Mouse (Mus musculus): Measurements from ENCODE around the gene Spata13.
A peak's percentile ranks its signal among the peaks of the same experiment; 100 is the strongest.

Gene Spata13

GRCm38 (mm10) chr14:60715686-60716085 is 81.9 kb downstream of the Spata13 start:
- no peak for DNase-seq (ENCODE audit: low spot score)

- no peak for DNase-seq (ENCODE audit: low spot score)
These were observed 87.5 kb downstream of the Spata13 start for GRCm38 (mm10) chr14:60721304-60721703.

GRCm38 (mm10) chr14:60721938-60722337 is 88.1 kb downstream of the Spata13 start:
- no peak for DNase-seq (ENCODE audit: low spot score)

DNA sequence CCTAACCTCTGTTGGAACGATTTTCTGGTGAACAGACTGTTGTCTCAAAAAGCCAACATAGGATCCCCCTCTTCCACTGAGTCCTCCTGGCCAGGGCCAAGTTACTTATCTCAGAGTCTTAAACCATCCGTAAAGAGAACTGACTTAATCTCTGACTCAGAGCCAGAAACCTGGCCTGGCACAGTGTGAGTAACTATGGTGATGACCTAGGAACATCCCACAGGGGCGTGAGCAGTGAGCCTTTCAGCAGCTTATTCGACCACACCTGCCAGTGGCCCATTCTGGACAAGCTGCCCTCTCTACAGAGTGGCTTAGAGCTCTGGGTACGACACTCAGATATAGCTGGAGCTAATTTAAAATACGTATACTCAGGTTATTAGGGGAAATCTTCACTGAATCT is 92.3 kb downstream of the Spata13 start:
- DNase-seq (ENCODE audit: low spot score): no peak

- DNase-seq (ENCODE audit: low spot score): no peak
These were observed 93.3 kb downstream of the Spata13 start for GRCm38 (mm10) chr14:60727130-60727529.

DNA sequence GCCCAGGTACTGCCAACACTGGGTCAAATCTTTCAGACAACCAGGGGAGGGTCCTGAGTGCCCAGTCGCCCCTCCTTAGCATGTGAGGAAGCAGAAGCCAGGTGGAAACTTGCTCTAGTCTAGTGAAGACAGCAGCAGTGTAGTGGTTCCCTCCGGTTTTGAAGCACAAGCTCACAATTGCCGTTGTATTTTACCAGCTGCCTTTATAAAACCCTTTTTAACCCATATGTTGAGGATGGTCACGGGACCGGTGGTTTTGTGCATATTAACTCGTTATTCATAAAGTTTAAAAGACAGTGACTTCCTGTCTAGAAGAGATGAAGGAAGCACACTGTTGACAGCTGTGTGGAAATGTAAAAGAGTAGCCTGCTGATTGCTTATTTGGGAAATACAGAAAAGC is 98.3 kb downstream of the Spata13 start:
- DNase-seq (ENCODE audit: low spot score): no peak

DNA sequence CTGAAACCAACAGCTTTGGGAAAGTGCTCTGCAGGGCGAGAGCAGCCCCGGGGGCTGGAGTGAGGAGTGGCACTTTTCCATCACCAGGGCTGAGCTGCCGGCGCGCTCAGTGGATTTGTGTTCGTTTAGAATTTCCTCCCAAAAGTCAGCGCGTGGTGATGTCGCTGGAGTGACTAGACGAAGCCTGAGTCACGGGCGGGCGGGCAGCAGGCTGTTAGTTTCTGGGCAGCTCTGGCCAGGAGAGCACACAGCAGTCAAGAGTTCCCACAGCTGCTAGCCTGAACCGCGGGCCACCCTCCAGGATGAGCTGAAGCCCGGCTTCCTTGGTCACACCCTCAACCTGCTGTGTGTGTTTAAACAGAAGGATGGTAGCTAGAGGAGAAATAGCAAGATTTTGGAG is 99.0 kb downstream of the Spata13 start:
- DNase-seq (ENCODE audit: low spot score): peak; percentile 48

DNA sequence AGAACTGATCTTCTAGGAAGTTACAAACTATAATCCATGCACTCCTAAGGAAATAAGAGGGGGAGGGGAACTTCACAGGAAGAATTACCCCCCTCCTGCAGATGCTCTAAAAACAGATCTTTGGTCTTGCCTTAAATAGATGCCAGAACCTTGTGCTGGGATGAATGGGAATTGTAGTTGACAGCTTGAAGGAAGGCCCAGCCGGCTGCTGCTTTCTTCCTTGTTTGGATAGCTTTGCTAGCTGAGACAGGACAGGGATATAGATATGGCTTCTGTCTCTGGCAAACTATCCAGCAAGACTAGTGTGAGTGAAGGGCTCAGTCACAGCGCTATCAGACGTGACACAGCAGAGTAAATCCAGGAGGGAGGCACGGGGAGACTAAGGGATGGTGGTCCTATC is 99.9 kb downstream of the Spata13 start:
- no peak for DNase-seq (ENCODE audit: low spot score)

- DNase-seq (ENCODE audit: low spot score): no peak
These were observed 101.4 kb downstream of the Spata13 start for GRCm38 (mm10) chr14:60735206-60735605.

GRCm38 (mm10) chr14:60735848-60736547 is 102.2 kb downstream of the Spata13 start:
- no peak for DNase-seq (ENCODE audit: low spot score)

DNA sequence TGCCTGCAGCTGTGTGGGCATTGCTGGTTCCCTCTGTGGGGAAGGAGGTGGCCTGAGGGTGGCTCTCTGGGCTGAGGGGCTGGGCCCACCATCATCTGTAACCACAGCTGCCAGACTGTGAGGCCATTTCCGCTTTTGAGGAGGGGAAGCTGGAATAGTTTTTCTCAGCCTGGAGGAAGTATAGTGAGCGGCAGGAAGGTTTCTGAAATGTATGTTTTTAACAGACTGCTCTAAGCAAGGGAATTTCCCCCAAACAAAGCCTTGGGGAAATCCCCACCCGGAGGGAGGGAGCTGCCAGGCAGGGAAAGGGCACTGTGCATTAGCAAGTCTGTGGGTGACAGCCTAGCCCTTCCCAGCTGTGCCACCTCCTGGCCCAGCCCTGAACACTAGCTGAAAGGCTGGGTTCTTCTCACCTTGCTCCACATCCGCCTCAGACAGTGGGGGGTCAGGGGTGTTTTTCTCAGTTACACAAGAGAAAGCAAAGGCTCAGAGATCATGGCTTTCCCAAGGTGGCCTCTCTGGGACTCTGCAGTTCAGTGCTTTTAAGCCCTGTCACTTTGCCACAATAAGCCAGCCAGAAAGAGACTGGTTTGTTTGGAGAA is 102.9 kb downstream of the Spata13 start:
- peak; percentile 77 for DNase-seq (ENCODE audit: low spot score)

- DNase-seq (ENCODE audit: low spot score): no peak
These were observed 103.4 kb downstream of the Spata13 start for GRCm38 (mm10) chr14:60737202-60737611.

- peak; percentile 69 for DNase-seq (ENCODE audit: low spot score)
These were observed 104.7 kb downstream of the Spata13 start for GRCm38 (mm10) chr14:60738434-60738938.

GRCm38 (mm10) chr14:60739155-60739554 is 105.4 kb downstream of the Spata13 start:
- DNase-seq (ENCODE audit: low spot score): no peak

DNA sequence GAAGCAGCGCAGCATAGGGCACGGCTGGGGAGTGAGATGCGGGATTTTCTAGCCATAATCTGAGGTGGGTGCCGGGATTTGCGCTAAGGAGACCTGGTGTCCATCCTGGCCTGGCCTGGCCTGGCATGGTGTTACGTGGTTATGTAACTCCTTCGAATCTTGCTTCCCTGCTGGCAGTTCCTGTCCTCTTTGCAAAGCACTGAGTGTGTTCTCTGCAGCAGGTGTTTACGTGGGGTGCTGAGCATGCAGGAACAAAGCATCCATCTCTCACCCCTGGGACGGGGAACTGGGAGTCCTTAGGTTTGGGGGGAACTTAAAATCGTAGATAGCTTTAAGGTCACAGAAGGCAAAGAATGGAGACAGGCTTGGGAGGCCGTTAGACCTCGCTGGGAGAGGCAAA is 105.8 kb downstream of the Spata13 start:
- DNase-seq (ENCODE audit: low spot score): no peak

- DNase-seq (ENCODE audit: low spot score): no peak
These were observed 106.7 kb downstream of the Spata13 start for GRCm38 (mm10) chr14:60740507-60740906.

DNA sequence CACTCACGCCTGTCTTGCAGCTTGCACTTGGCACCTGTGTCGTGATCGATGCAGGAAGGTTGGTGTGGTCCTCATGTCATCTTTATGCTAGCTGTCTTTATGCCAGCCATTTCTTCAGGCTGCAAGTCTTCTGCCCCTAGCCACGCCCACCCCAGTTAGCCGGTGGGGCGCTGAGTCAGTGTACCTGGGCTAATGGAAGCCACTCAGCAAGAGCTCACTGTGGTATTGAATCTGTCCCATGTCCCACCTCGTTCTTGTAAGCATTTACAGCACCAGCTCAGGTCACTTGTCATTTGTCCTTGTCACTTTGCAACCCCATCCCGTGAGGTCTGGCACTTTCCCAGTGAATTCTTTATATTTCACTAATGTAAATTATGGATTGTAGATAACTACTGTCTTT is 107.2 kb downstream of the Spata13 start:
- no peak for DNase-seq (ENCODE audit: low spot score)

- DNase-seq (ENCODE audit: low spot score): no peak
These were observed 107.7 kb downstream of the Spata13 start for GRCm38 (mm10) chr14:60741490-60741981.

DNA sequence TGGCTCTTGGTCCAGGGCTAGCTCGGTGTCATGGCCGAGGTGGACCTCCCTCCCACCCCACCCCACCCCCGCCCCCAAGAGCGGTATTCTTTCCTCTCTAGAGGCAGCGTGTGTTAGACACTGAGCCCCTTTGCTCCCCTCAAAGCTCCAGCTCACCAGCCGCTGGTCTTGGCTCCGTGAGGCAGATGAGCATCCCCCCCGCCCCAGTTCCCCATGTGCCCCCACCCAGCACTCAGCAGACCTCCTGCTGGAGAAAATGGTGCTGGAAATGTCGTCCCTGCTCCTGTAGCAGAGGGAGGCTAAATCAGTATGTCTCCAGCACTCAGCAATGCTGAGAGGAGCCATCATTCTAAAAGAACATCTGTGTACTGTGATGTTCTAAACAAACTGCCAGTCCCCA is 109.9 kb downstream of the Spata13 start:
- no peak for DNase-seq (ENCODE audit: low spot score)

GRCm38 (mm10) chr14:60745201-60745600 is 111.4 kb downstream of the Spata13 start:
- DNase-seq (ENCODE audit: low spot score): peak; percentile 68

GRCm38 (mm10) chr14:60746141-60746540 is 112.3 kb downstream of the Spata13 start:
- no peak for DNase-seq (ENCODE audit: low spot score)

DNA sequence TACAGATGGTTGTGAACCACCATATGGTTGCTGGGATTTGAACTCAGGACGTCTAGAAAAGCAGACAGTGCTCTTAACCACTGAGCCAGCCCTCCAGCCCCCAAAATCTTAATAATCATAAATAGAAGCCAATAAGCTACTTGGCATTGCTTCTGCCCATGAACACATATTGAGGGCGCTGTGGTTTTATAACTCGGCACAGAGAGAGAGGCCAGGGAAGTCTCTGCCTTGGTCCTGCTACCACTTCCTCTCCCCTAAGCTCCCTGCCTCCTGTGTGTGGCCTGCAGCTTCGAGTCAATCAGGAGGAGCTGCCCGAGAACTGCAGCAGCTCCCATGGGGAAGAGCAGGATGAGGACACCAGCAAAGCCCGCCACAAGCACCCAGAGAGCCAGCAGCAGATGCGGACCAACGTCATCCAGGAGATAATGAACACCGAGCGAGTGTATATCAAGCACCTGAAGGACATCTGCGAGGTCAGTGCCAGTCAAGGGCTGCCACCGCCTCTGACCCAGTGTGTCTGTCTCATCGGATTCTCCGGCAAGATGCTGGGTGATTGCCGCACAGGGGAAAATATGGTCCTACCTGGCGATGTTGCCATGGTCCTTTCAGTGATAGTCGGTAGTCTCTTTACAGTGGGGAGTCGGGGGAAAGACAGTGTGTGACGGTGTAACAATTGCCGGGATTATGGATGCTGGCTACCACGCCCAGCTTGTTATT is 113.5 kb downstream of the Spata13 start:
- no peak for DNase-seq (ENCODE audit: low spot score)

DNA sequence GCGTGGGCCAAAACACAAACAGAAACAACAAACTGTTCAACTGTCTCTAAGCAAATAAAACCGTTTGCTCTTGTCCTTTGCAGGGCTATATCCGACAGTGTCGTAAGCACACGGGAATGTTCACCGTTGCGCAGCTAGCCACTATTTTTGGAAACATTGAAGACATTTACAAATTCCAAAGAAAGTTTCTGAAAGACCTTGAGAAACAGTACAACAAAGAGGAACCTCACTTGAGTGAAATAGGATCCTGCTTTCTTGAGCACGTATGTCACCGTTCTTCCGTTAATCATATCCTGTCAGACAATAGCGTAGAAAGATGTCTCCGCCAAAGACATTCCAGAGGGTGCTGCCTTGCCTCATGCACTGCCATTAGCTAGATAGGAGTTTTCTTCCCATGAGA is 116.1 kb downstream of the Spata13 start:
- DNase-seq (ENCODE audit: low spot score): no peak
